Mouse (Mus musculus): Measurements from ENCODE around the gene Hist1h3f.
"Not testable (repeated sequence)": the region's sequence is repeated elsewhere in the genome, so short reads cannot be mapped to it uniquely, and the experiment has no call there.

Gene Hist1h3f

GRCm38 (mm10) chr13:23562699-23563462 is 19.0 kb downstream of the Hist1h3f start:
- DNase-seq (ENCODE audit: low spot score) = no peak

DNA sequence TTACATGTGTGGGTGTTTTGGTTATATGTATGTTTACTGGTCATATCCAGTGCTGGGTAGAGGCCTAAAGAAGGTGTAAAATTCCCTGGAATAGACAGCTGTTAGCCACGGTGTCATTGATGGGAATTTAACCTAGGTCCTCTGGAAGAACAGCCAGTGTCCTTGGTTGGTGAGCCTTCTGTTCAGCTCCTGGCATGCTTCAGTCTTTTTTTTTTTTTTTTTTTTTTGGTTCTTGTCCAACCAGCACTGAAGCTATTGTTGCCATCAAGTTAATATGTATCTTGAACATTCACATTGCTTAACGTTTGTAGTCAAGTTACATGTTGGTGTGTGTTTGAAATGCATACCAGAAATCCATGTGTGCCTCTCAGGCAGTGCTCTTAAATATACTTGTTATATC is 20.6 kb downstream of the Hist1h3f start:
- no peak for DNase-seq (ENCODE audit: low spot score)

GRCm38 (mm10) chr13:23570261-23571021 is 26.6 kb downstream of the Hist1h3f start:
- not testable (repeated sequence) for DNase-seq (ENCODE audit: low spot score)

DNA sequence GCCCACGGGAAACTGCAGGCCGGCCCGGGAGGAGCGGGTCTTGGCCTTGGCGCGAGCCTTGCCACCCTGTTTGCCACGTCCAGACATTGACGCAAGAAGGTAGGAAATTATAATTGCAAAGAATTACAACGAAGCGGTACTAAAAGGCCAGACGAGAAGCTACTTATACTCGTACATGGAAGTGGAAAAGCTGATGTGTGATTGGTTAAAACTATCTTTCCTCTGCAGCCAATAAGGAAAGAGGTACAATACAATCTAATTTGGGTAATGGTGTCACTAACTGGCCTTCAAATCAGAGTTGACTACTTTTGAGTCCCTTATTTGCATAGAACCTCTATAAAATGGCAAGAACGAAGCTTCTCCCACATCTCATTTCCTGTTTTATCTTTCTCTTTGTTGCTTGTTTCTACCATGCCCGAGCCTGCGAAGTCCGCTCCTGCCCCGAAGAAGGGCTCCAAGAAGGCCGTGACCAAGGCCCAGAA is 27.2 kb downstream of the Hist1h3f start, which contains the start of the genes Hist1h2ae and Hist1h2bg:
TSS of gene Hist1h2ae (minus strand) at position 199 of the 482 bp plus-strand sequence.
TSS of gene Hist1h2bg (plus strand) at position 375 of the 482 bp plus-strand sequence.
- DNase-seq (ENCODE audit: low spot score) = peak; percentile 88

- DNase-seq (ENCODE audit: low spot score) = not testable (repeated sequence)
Observed at GRCm38 (mm10) chr13:23571504-23572217, 27.8 kb downstream of the Hist1h3f start.

GRCm38 (mm10) chr13:23572218-23573033 is 28.6 kb downstream of the Hist1h3f start:
- DNase-seq (ENCODE audit: low spot score) = no peak

DNA sequence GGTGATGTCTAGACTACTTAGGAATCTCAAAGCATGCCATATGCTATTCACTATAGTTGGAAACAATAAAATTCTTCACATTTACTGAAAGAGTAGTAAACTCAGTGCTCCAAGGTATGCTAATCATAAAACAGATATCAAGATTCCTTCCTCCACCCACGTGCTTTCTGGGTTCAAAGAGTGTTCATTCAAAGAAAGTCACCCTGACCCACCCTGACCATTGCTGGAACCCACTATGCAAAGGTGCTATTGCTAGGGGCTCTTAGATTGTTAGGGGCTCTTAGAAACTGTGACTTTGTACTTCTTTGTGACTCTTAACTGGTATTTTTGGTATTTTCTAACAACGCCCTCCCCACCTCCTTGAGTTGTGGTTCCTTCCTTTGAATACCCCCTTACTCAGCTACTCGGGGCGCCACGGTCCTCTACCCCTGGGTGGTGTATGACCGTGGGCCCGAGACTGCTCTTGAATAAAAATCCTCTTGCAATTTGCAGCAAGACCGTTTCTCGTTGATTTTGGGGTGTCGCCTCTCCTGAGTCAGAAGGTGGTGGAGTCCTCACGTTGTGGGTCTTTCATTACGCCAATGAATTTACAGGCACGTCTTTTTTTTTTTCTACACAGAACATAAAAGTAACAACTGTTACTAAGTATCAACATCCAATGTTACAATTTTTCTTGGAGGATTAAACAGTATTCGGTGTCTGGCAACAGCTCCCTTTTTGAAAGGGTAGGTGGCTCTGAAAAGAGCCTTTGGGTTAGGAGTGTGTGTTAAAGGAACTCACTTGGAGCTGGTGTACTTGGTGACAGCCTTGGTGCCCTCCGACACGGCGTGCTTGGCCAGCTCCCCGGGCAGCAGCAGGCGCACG is 29.4 kb downstream of the Hist1h3f start:
- not testable (repeated sequence) for DNase-seq (ENCODE audit: low spot score)

DNA sequence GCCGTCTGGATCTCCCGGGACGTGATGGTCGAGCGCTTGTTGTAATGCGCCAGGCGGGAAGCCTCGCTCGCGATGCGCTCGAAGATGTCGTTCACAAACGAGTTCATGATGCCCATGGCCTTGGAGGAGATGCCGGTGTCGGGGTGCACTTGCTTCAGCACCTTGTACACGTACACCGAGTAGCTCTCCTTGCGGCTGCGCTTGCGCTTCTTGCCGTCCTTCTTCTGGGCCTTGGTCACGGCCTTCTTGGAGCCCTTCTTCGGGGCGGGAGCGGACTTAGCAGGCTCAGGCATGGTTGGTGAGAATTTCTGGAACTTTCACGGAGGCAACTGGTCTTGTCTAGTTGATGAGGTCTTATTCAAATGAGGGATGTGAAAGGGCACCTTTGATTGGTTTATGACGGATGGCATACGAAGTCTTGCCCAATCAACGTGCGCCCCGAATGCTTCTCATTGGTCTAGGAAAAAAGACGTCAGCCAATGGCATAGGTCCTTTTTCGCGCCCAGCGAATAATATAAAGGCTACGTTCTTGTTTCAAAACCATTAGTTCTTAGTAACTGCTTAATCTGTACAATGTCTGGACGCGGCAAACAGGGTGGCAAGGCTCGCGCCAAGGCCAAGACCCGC is 30.2 kb downstream of the Hist1h3f start, which contains the start of the genes Hist1h2bf and Hist1h2ad:
TSS of gene Hist1h2bf (minus strand) at position 299 of the 627 bp plus-strand sequence.
TSS of gene Hist1h2ad (plus strand) at position 484 of the 627 bp plus-strand sequence.
- DNase-seq (ENCODE audit: low spot score) = peak; percentile 96

- not testable (repeated sequence) for DNase-seq (ENCODE audit: low spot score)
Observed at GRCm38 (mm10) chr13:23574546-23575170, 30.8 kb downstream of the Hist1h3f start.

- no peak for DNase-seq (ENCODE audit: low spot score)
Observed at GRCm38 (mm10) chr13:23575271-23575851, 31.5 kb downstream of the Hist1h3f start, which contains the start of gene Hist1h3d. Gene Hist1h3d (plus strand): TSS chr13:23575763.

GRCm38 (mm10) chr13:23575864-23576313 is 32.0 kb downstream of the Hist1h3f start:
- DNase-seq (ENCODE audit: low spot score) = not testable (repeated sequence)

GRCm38 (mm10) chr13:23576351-23576881 is 32.6 kb downstream of the Hist1h3f start:
- DNase-seq (ENCODE audit: low spot score) = no peak

GRCm38 (mm10) chr13:23576906-23577639 is 33.2 kb downstream of the Hist1h3f start:
- no peak for DNase-seq (ENCODE audit: low spot score)

DNA sequence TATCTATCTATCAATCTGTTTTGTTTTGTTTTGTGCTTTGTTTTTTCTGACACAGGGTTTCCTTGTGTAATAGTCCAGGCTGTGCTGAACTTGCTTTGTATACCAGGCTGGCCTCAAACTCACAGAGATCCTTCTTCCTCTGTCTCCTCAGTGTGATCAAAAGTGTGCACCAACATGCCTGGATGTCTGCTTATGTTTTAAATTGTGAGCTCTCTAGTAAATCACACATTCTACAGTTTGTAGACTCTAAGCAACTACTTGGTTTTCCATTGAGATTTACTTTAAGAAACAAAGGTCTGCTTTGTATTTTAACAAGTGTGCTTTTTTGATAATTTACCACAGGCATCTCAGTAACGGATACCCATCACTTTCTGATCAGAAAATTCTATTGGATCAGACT is 34.0 kb downstream of the Hist1h3f start:
- no peak for DNase-seq (ENCODE audit: low spot score)

- DNase-seq (ENCODE audit: low spot score) = peak; percentile 99
Observed at GRCm38 (mm10) chr13:23581408-23582218, 37.8 kb downstream of the Hist1h3f start, which contains the start of gene Hist1h4d. Gene Hist1h4d (plus strand): TSS chr13:23581598.

- DNase-seq (ENCODE audit: low spot score) = no peak
Observed at GRCm38 (mm10) chr13:23582219-23583056, 38.6 kb downstream of the Hist1h3f start.

All from layer of hippocampus, adult 9-10 months (tissue).